Mouse (Mus musculus): ENCODE measurements around the gene Pink1. TPM values are rescaled to one million over a fixed set of nuclear protein-coding genes. Genes with fewer than 3 reads are reported as not detected.

Pink1 gene
- polyA plus RNA-seq, 1 experiment from 2014 or later, result 30.6 TPM

GRCm38 (mm10) chr4:138355496-138355895 is 29.4 kb upstream of the Pink1 start:
- no peak for DNase-seq (ENCODE audit: low spot score)
- WGBS, result 87% methylated on average over 2 of the region's 2 CpGs

DNA sequence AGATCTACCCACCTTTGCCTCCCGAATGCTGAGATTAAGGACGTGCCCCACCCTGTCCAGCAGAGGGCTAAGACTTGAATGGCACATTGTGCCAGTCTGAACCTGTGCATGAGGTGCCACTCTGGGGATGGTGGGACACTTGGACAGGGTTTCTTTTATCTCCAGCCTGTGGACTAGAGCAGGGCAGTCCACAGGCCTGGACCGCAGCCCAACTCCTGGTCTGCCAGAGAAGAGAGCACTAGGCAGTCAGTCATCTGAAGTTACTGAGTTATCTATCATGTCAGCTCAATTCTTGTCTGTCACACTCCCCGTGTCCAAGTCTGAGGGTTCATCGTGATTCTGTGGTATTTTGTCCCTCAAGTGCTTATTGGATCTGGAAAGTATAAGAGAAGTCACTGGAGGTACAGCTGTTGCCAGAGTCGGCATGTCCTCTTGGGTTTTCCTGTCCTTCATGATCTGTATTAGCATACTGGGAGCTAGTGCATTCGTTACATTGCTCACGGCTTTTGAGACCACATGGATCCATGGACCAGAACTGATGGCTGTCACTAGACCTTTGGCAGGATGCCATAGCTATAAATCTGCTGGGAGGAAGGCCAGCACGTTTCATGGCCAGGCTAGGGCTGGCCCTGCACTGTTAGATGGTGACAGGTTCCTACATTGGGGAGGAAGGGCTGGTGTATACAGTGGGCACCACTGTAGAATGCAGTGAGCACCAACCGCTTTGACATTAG is 27.5 kb upstream of the Pink1 start:
- 87% methylated on average over 10 of the region's 10 CpGs for WGBS
- H3K27ac ChIP-seq (replicated peaks), result no peak overlapping the region
- no peak for DNase-seq (ENCODE audit: low spot score)

More at GRCm38 (mm10) chr4:138355496-138355895, 29.4 kb upstream of the Pink1 start:
- Histone ChIP-seq H3K27me3 (replicated peaks; ENCODE audit: low read depth, poor library complexity, severe bottlenecking) (peaks cover 2% of the 10 kb centered on the region), H3K36me3 (replicated peaks) (no peaks in the 10 kb centered on the region), H3K9me3 (no peaks in the 10 kb centered on the region), H3K27ac (replicated peaks) (no peak overlapping the region), H3K4me1 (no peaks in the 10 kb centered on the region), H3K4me3 (no peak overlapping the region)

GRCm38 (mm10) chr4:138352692-138353091 is 26.6 kb upstream of the Pink1 start:
- Histone ChIP-seq H3K36me3 (replicated peaks) (no peaks in the 10 kb centered on the region), H3K27ac (replicated peaks) (no peak overlapping the region), H3K27me3 (replicated peaks; ENCODE audit: low read depth, poor library complexity, severe bottlenecking) (no peaks in the 10 kb centered on the region), H3K9me3 (no peaks in the 10 kb centered on the region), H3K4me3 (no peak overlapping the region), H3K4me1 (no peaks in the 10 kb centered on the region)
- 72% methylated on average over 6 of the region's 6 CpGs for WGBS
- DNase-seq (ENCODE audit: low spot score), result no peak

More for the DNA sequence above, 27.5 kb upstream of the Pink1 start:
- H3K36me3 ChIP-seq (replicated peaks), result no peaks in the 10 kb centered on the region
- no peaks in the 10 kb centered on the region for H3K27me3 ChIP-seq (replicated peaks; ENCODE audit: low read depth, poor library complexity, severe bottlenecking)
- H3K9me3 ChIP-seq, result no peaks in the 10 kb centered on the region
- no peaks in the 10 kb centered on the region for H3K4me1 ChIP-seq
- H3K4me3 ChIP-seq, result no peak overlapping the region

GRCm38 (mm10) chr4:138351821-138352220 is 25.7 kb upstream of the Pink1 start:
- WGBS, result 79% methylated on average over 5 of the region's 5 CpGs
- DNase-seq (ENCODE audit: low spot score), result no peak

DNA sequence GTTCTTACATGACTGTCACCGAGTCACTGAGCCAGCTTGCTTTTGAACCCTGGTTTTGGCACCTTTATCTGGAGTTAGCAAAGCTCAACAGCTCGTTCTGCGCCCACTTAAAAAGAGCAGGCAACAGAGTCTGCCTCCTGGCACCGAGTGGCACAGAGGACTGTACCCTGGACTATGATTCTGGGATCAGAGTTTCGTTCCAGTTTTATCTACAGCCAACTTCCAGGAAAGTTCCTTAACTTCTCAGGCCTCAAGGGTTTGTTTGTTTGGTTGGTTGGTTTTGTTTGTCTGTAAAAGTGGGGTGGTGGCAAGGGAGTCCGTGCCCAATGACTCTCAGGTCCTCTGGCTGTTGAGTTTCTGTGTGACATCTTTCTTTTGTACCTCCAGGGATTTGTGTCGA is 22.6 kb upstream of the Pink1 start:
- 79% methylated on average over 7 of the region's 7 CpGs for WGBS
- no peak for DNase-seq (ENCODE audit: low spot score)
- Histone ChIP-seq H3K27ac (replicated peaks) (no peak overlapping the region), H3K27me3 (replicated peaks; ENCODE audit: low read depth, poor library complexity, severe bottlenecking) (no peaks in the 10 kb centered on the region), H3K9me3 (no peaks in the 10 kb centered on the region), H3K4me1 (no peaks in the 10 kb centered on the region), H3K36me3 (replicated peaks) (no peaks in the 10 kb centered on the region), H3K4me3 (no peak overlapping the region)

More at GRCm38 (mm10) chr4:138351821-138352220, 25.7 kb upstream of the Pink1 start:
- no peaks in the 10 kb centered on the region for H3K36me3 ChIP-seq (replicated peaks)
- no peaks in the 10 kb centered on the region for H3K4me1 ChIP-seq
- H3K27ac ChIP-seq (replicated peaks), result no peak overlapping the region
- no peaks in the 10 kb centered on the region for H3K27me3 ChIP-seq (replicated peaks; ENCODE audit: low read depth, poor library complexity, severe bottlenecking)
- no peaks in the 10 kb centered on the region for H3K9me3 ChIP-seq
- H3K4me3 ChIP-seq, result no peak overlapping the region

DNA sequence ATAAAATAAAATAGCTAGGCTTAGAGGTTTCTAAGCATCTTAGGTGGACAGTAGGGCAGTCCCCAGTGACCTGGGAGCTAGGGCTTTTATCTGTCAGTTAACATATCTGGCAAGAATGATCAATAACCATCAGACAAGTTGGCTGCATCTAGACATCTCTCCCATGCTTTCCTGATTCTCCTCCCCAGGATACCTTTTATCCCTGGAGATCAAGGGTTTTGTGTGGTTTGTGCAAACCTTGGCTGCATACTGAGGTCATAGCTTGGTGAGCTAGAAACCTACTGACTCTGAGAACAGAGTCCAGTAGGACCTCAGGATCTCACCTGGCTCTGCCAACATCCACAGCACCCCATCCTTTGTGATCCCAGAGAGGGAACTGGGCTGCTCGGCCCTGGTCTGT is 21.2 kb upstream of the Pink1 start:
- DNase-seq (ENCODE audit: low spot score), result no peak
- WGBS, result 74% methylated on average over 1 of the region's 1 CpGs
- Histone ChIP-seq H3K36me3 (replicated peaks) (no peaks in the 10 kb centered on the region), H3K9me3 (no peaks in the 10 kb centered on the region), H3K27me3 (replicated peaks; ENCODE audit: low read depth, poor library complexity, severe bottlenecking) (no peaks in the 10 kb centered on the region), H3K4me3 (no peak overlapping the region), H3K27ac (replicated peaks) (no peak overlapping the region), H3K4me1 (0 out of 2 replicates have a peak, but pooled peaks cover 5% of the 10 kb centered on the region)

DNA sequence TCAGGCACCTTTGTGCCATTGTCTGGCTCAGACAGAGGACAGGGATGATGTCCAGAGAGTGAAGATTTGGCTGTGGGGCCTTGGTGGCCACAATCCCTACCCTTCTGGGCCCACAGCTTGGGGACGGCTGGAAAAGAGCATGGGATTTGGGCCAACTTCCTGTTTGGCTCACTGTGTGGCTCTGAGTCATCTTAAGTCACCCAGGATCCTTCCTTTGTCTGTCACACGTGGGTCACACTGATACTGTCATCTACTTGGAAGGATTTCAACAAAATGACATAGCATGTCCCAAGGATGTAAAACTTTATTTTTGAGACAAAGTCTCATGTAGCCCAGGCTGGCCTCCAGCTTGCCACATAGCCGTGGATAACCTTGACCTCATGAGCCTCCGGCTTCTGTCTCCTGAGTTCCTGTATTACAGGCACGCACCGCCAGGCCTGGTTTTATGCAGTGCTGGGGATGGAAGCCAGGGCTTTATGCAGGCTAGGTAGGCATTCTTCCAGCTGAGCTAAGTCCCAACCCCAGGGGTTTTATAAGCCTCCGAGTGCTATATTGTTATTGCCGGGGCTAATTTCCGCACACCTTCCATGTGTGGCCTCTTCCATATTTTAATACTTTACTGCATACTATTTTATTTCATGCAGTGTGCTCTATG is 18.9 kb upstream of the Pink1 start:
- no peak for DNase-seq (ENCODE audit: low spot score)
- Histone ChIP-seq H3K9me3 (no peaks in the 10 kb centered on the region), H3K4me1 (peaks cover 8% of the 10 kb centered on the region; the same call in 1 of the 2 replicates), H3K36me3 (replicated peaks) (no peaks in the 10 kb centered on the region), H3K27me3 (replicated peaks; ENCODE audit: low read depth, poor library complexity, severe bottlenecking) (no peaks in the 10 kb centered on the region), H3K4me3 (no peak overlapping the region), H3K27ac (replicated peaks) (no peak overlapping the region)
- 83% methylated on average over 9 of the region's 9 CpGs for WGBS

GRCm38 (mm10) chr4:138343341-138343837 is 17.3 kb upstream of the Pink1 start:
- 80% methylated on average over 10 of the region's 10 CpGs for WGBS
- H3K4me3 ChIP-seq, result no peak overlapping the region
- no peak for DNase-seq (ENCODE audit: low spot score)
- peaks cover 8% of the 10 kb centered on the region; the same call in 1 of the 2 replicates for H3K4me1 ChIP-seq
- H3K27ac ChIP-seq (replicated peaks), result no peak overlapping the region
- no peaks in the 10 kb centered on the region for H3K27me3 ChIP-seq (replicated peaks; ENCODE audit: low read depth, poor library complexity, severe bottlenecking)
- no peaks in the 10 kb centered on the region for H3K9me3 ChIP-seq
- no peaks in the 10 kb centered on the region for H3K36me3 ChIP-seq (replicated peaks)

DNA sequence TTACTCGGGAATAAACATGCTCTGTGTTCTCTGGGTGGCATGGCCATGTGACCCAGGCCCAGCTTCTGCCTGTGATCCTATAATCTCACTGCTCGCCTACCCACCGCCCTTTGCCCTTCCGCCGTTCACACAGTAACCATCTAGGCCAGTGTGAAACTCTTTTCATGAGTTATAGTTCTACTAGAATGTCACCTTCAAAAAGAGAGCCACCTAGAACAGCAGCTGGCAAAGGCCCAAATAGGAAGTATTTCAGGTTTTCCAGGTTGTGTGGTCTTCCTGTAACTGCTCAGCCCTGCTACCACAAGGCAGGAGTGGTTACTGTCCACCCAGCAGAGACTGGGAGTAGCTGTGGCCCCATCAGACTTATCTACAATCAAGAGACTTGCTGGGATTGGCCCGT is 16.7 kb upstream of the Pink1 start:
- Histone ChIP-seq H3K36me3 (replicated peaks) (no peaks in the 10 kb centered on the region), H3K4me3 (no peak overlapping the region), H3K27ac (replicated peaks) (no peak overlapping the region), H3K4me1 (peaks cover 8% of the 10 kb centered on the region; the same call in 1 of the 2 replicates), H3K9me3 (no peaks in the 10 kb centered on the region), H3K27me3 (replicated peaks; ENCODE audit: low read depth, poor library complexity, severe bottlenecking) (no peaks in the 10 kb centered on the region)
- no peak for DNase-seq (ENCODE audit: low spot score)
- WGBS, result 82% methylated on average over 6 of the region's 6 CpGs

DNA sequence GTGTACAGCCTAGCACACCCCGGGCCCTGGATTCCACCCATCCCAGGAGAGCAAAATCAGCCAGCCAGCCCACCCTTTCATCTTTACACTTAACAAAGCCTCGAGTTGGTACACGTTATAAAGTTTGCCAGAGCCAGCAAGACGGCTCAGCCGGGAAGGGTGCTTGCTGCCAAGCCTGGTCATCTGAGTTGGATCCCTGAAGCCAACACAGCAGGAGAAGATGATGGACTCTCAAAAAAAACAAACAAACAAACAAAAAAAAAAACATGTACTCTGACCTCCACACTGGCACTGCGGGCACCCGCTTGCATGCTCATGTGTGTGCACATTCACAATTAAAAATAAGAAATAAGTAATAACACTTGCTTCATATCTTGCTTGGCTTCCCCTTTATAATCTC is 15.9 kb upstream of the Pink1 start:
- 78% methylated on average over 7 of the region's 7 CpGs for WGBS

DNA sequence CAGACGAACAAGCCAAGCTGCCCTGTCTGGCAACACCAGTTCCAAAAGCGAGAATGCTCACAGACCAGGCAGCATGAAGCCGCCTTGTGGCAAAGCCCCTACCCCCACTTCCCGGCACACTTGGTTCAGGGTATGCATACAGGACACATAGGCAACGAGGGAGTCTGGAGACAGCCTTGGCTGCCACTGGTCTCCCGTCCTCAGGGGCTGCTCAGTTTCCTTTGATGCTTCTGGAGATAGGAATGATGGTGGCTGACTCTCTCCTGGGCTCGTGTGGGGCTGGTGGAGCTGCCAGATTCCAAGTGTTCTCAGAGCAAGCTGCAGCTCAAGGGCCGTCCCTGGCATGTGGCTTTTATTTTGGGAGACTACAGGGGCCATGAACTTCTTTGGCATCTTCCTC is 15.3 kb upstream of the Pink1 start:
- Histone ChIP-seq H3K4me3 (no peak overlapping the region), H3K4me1 (peaks cover 12% of the 10 kb centered on the region; the same call in 1 of the 2 replicates), H3K27me3 (replicated peaks; ENCODE audit: low read depth, poor library complexity, severe bottlenecking) (no peaks in the 10 kb centered on the region), H3K27ac (replicated peaks) (no peak overlapping the region), H3K9me3 (no peaks in the 10 kb centered on the region), H3K36me3 (replicated peaks) (no peaks in the 10 kb centered on the region)
- DNase-seq (ENCODE audit: low spot score), result no peak
- WGBS, result 61% methylated on average over 8 of the region's 8 CpGs

More for the DNA sequence above, 15.9 kb upstream of the Pink1 start:
- DNase-seq (ENCODE audit: low spot score), result no peak
- Histone ChIP-seq H3K36me3 (replicated peaks) (no peaks in the 10 kb centered on the region), H3K4me3 (no peak overlapping the region), H3K27me3 (replicated peaks; ENCODE audit: low read depth, poor library complexity, severe bottlenecking) (no peaks in the 10 kb centered on the region), H3K4me1 (peaks cover 11% of the 10 kb centered on the region; the same call in 1 of the 2 replicates), H3K27ac (replicated peaks) (no peak overlapping the region), H3K9me3 (no peaks in the 10 kb centered on the region)

- Histone ChIP-seq H3K4me1 (peaks cover 12% of the 10 kb centered on the region; the same call in 1 of the 2 replicates), H3K36me3 (replicated peaks) (no peaks in the 10 kb centered on the region)
- DNase-seq (ENCODE audit: low spot score), result peak; percentile 44
These were observed 13.9 kb upstream of the Pink1 start for GRCm38 (mm10) chr4:138339963-138340362.

GRCm38 (mm10) chr4:138337341-138337740 is 11.2 kb upstream of the Pink1 start:
- H3K27me3 ChIP-seq (replicated peaks; ENCODE audit: low read depth, poor library complexity, severe bottlenecking), result no peaks in the 10 kb centered on the region; the same call in 1 of the 2 replicates
- H3K36me3 ChIP-seq (replicated peaks), result no peaks in the 10 kb centered on the region
- DNase-seq (ENCODE audit: low spot score), result no peak
- peaks cover 7% of the 10 kb centered on the region; the same call in 1 of the 2 replicates for H3K4me1 ChIP-seq
- no peaks in the 10 kb centered on the region for H3K9me3 ChIP-seq
- no peak overlapping the region for H3K4me3 ChIP-seq
- H3K27ac ChIP-seq (replicated peaks), result no peak overlapping the region
- 79% methylated on average over 9 of the region's 9 CpGs for WGBS

More at GRCm38 (mm10) chr4:138339963-138340362, 13.9 kb upstream of the Pink1 start:
- Histone ChIP-seq H3K4me3 (no peak overlapping the region), H3K9me3 (no peaks in the 10 kb centered on the region), H3K27ac (replicated peaks) (no peak overlapping the region), H3K27me3 (replicated peaks; ENCODE audit: low read depth, poor library complexity, severe bottlenecking) (no peaks in the 10 kb centered on the region)
- WGBS, result 36% methylated on average over 4 of the region's 4 CpGs
